32 mouse cellular contexts compared by ENCODE assay signal in genomic region chr11:120445475-120445874, GRCm38 (mm10). TPM values are rescaled to one million over a fixed set of nuclear protein-coding genes. Genes with fewer than 3 reads are reported as not detected.
"Had no signal": no experiment of that assay in that cellular context is flagged by ENCODE, and none has a peak within 500 bp of the region (broad histone marks: within the 10 kb centered on the region; RNA-seq: fewer than 3 reads in every experiment).

No protein-coding gene starts in this region.

- H3K4me2 ChIP-seq: embryonic facial prominence, embryonic 12.5 days; embryonic facial prominence, embryonic 13.5 days; embryonic facial prominence, embryonic 15.5 days; forebrain, embryonic 12.5 days; forebrain, embryonic 13.5 days; forebrain, embryonic 15.5 days had no signal

- ATAC-seq: forebrain, embryonic 13.5 days; forebrain, embryonic 14.5 days; forebrain, embryonic 15.5 days; forebrain, embryonic 16.5 days; forebrain, postnatal 0 days had no signal

- H3K36me3 ChIP-seq: embryonic facial prominence, embryonic 10.5 days; embryonic facial prominence, embryonic 12.5 days; embryonic facial prominence, embryonic 13.5 days; embryonic facial prominence, embryonic 15.5 days; forebrain, embryonic 10.5 days; forebrain, embryonic 12.5 days; forebrain, embryonic 15.5 days had no signal

- H3K4me3 ChIP-seq: embryonic facial prominence, embryonic 10.5 days; embryonic facial prominence, embryonic 12.5 days; embryonic facial prominence, embryonic 13.5 days; embryonic facial prominence, embryonic 15.5 days; erythroblast, embryonic 14.5 days; forebrain, embryonic 10.5 days; forebrain, embryonic 12.5 days; forebrain, embryonic 13.5 days; forebrain, embryonic 15.5 days; gastrocnemius, adult 2 months; heart, adult 2 months had no signal

- H3K9me3 ChIP-seq: embryonic facial prominence, embryonic 10.5 days; embryonic facial prominence, embryonic 12.5 days; embryonic facial prominence, embryonic 13.5 days; embryonic facial prominence, embryonic 15.5 days; forebrain, embryonic 10.5 days; forebrain, embryonic 12.5 days; forebrain, embryonic 13.5 days; forebrain, embryonic 15.5 days had no signal

- H3K27ac ChIP-seq: embryonic facial prominence, embryonic 10.5 days; embryonic facial prominence, embryonic 12.5 days; embryonic facial prominence, embryonic 13.5 days; embryonic facial prominence, embryonic 15.5 days; forebrain, embryonic 10.5 days; forebrain, embryonic 12.5 days; forebrain, embryonic 13.5 days; forebrain, embryonic 15.5 days; gastrocnemius, adult 2 months; heart, adult 2 months had no signal

- H3K27me3 ChIP-seq: embryonic facial prominence, embryonic 12.5 days; embryonic facial prominence, embryonic 13.5 days; embryonic facial prominence, embryonic 15.5 days; forebrain, embryonic 12.5 days; forebrain, embryonic 13.5 days; forebrain, embryonic 15.5 days had no signal

- H3K9ac ChIP-seq: embryonic facial prominence, embryonic 12.5 days; embryonic facial prominence, embryonic 13.5 days; embryonic facial prominence, embryonic 15.5 days; forebrain, embryonic 12.5 days; forebrain, embryonic 13.5 days; forebrain, embryonic 15.5 days; forebrain, postnatal 0 days had no signal

- DNase-seq: cerebellum, adult 8-10 months; cerebellum, adult 9-10 months; cerebellum, adult 9-11 months; cerebellum, postnatal 10 days; cerebellum, postnatal 14 days; cerebellum, postnatal 25 days; cerebellum, postnatal 36 days; embryo, embryonic 11 days; forebrain, postnatal 0 days; gastrocnemius, adult 2 months; gastrocnemius, postnatal 10 days; gastrocnemius, postnatal 14 days; gastrocnemius, postnatal 25 days; gastrocnemius, postnatal 36 days; heart, adult 11 months; heart, adult 18-20 months; heart, adult 2 months had no signal

- H3K4me1 ChIP-seq: embryonic facial prominence, embryonic 12.5 days; embryonic facial prominence, embryonic 13.5 days; embryonic facial prominence, embryonic 15.5 days; forebrain, embryonic 12.5 days; forebrain, embryonic 13.5 days; forebrain, embryonic 15.5 days had no signal

RNA-seq across cellular contexts. Expression of gene Tspan10, which starts 3.0 kb away (rescaled TPM):
- total RNA-seq: common myeloid progenitor, adult 5-6 weeks; forebrain, postnatal 0 days; gastrocnemius, postnatal 10 days; gastrocnemius, postnatal 14 days; granulocyte monocyte progenitor cell, adult 5-6 weeks had no signal
- polyA plus RNA-seq: erythroblast, embryonic 14.5 days; forebrain, embryonic 13.5 days; forebrain, embryonic 14.5 days; forebrain, embryonic 15.5 days; forebrain, embryonic 16.5 days; forebrain, postnatal 0 days; gonadal fat pad, adult 2 months had no signal

RNA-seq across cellular contexts. Expression of gene Pde6g, which starts 7.8 kb away (rescaled TPM):
- total RNA-seq: common myeloid progenitor, adult 5-6 weeks; granulocyte monocyte progenitor cell, adult 5-6 weeks had no signal
- polyA plus RNA-seq: embryonic facial prominence, embryonic 13.5 days; embryonic facial prominence, embryonic 14.5 days; erythroblast, embryonic 14.5 days; forebrain, embryonic 14.5 days had no signal
